Mouse (Mus musculus): ENCODE measurements around the gene Mettl11b. TPM values are rescaled to one million over a fixed set of nuclear protein-coding genes. Genes with fewer than 3 reads are reported as not detected.

Gene Mettl11b
- not detected for polyA plus RNA-seq (2017; shearing (Covaris generic))

DNA sequence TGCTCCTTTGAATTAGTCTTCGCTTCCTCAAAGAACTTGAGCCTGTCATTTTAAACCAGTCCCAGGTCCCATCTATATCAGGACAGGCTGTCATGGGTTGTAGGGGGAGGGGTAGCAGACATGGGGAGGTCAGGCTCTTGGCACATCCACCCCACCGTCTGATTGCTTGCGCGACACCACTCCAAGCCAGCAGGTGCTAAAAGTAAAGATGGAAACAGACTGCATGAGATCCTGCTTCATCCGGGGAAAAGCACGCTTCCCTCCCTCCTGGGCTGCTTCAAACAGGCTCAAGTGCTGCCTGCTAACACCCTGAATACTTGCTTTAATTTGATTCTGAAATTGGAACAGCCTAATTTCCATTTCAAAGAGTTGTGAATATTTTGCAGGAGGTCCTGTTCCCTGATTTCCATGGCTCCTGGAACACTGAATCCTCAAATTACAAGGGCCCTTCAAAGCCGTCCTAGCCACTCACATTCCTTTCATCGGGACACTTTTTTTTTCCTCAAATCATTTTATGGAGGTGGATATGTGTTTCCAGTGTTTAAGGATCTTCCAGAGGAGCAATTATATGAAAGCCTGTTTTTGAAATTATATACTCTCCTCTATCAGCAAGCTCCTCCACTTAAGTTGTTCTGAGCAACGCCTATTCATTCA lies at the start of gene Mettl11b:
TSS of gene Mettl11b (minus strand) at position 127 of the 654 bp plus-strand sequence.

Other genes with a start within 250 kb of the Mettl11b start
- 2.0 TPM for gene Kifap3, start 54.4 kb upstream of the Mettl11b start, polyA plus RNA-seq (2017; shearing (Covaris generic))
- gene Scyl3, start 203.9 kb upstream of the Mettl11b start, polyA plus RNA-seq (2017; shearing (Covaris generic)): 44.1 TPM

Measured in naive thymus-derived CD4-positive, alpha-beta T cell, adult 5 months (primary cell).